Mouse (Mus musculus): ENCODE data around the gene Gm21943.
"Not testable (repeated sequence)": the region's sequence is repeated elsewhere in the genome, so short reads cannot be mapped to it uniquely, and the experiment has no call there.

Gm21943 gene

DNA sequence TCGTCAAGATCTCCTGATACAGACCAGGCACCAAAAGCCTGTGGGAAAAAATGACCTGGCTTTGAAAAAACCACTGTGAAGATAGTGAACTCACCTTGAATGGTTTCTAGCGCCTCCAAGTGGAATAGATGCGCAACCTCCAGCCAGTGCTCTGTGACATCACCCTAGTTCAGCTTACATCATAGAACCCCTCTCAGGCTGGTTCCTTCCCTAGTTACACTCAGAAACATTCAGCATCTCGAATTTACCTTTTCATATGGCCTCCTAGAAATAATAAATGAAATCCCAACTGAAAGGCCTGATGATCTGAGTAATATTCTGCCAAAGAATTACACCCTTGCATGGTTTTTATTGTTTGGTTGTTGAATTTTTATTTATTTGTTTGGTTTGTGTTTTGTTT, at the start of gene Gm21943:
Gene Gm21943, minus strand, starts transcription at position 101 of the 400 bp plus-strand sequence.
- DNase-seq (ENCODE audit: low spot score in 2 of 2) = not testable (repeated sequence)
